Mouse (Mus musculus) heart, embryonic 11.5 days (tissue): Measurements from ENCODE around the gene Arhgef40. TPM values are rescaled to one million over a fixed set of nuclear protein-coding genes. Genes with fewer than 3 reads are reported as not detected.

ENCODE experiments used
- ATAC-seq: fragments of 200-750 bp; cut with Nextera tagmentation; replicated peaks from 2 replicates; pipeline ENCODE4 v1.8.0; 2017; ENCODE audit warnings: moderate library complexity; ENCODE audit not compliant: insufficient number of reproducible peaks, low FRiP score, low TSS enrichment
- H3K27ac ChIP-seq: fragments of 300-500 bp; sonication (generic); 2 replicates; pipeline ENCODE4 v1.5.1; 2014; ENCODE audit warnings: mild to moderate bottlenecking, low read depth, low read length
- H3K27me3 ChIP-seq: fragments of 300-500 bp; sonication (generic); 2 replicates; pipeline ENCODE4 v1.6.1; 2014; ENCODE audit warnings: mild to moderate bottlenecking, low read length, mixed read lengths; ENCODE audit not compliant: control insufficient read depth, insufficient read depth
- H3K36me3 ChIP-seq: fragments of 300-500 bp; sonication (generic); 2 replicates; pipeline ENCODE4 v1.6.1; 2014; ENCODE audit warnings: mild to moderate bottlenecking, low read length, moderate library complexity, mixed read lengths; ENCODE audit not compliant: control insufficient read depth, insufficient read depth
- H3K4me1 ChIP-seq: fragments of 300-500 bp; sonication (generic); 2 replicates; pipeline ENCODE4 v1.6.1; 2014; ENCODE audit warnings: low read length; ENCODE audit not compliant: control insufficient read depth, insufficient read depth
- H3K4me2 ChIP-seq: fragments of 300-500 bp; sonication (generic); 2 replicates; pipeline ENCODE4 v1.6.1; 2014; ENCODE audit warnings: mild to moderate bottlenecking, moderate library complexity
- H3K4me3 ChIP-seq: fragments of 300-500 bp; sonication (generic); 2 replicates; pipeline ENCODE4 v1.5.1; 2014; ENCODE audit warnings: low read depth, low read length
- H3K9ac ChIP-seq: fragments of 300-500 bp; sonication (generic); 2 replicates; pipeline ENCODE4 v1.6.1; 2014; ENCODE audit warnings: mild to moderate bottlenecking, low read depth, low read length, moderate library complexity
- H3K9me3 ChIP-seq: fragments of 300-500 bp; sonication (generic); replicated peaks from 2 replicates; pipeline ENCODE4 v1.6.1; 2016; ENCODE audit warnings: low read length; ENCODE audit not compliant: control insufficient read depth
- WGBS: fragments of 180-500 bp; shearing (Covaris S2); extraction: QIAGEN DNeasy Blood & Tissue Kit; methylation state at CpG from one replicate; pipeline ENCODE4 v1.1.7; 2014; ENCODE audit not compliant: insufficient replicate concordance; 5-methylcytosine and 5-hydroxymethylcytosine counted together
- polyA plus RNA-seq: library from polyadenylated mRNA; unstranded; fragments of >200 nt; fragmentation: Nextera tagmentation; extraction: Ambion mirVana; gene quantifications from 2 replicates; pipeline ENCODE4 v1.2.1, GENCODE M21; 2014

The Arhgef40 gene
- polyA plus RNA-seq, 1 experiment from 2014 or later = 58.3 TPM

DNA sequence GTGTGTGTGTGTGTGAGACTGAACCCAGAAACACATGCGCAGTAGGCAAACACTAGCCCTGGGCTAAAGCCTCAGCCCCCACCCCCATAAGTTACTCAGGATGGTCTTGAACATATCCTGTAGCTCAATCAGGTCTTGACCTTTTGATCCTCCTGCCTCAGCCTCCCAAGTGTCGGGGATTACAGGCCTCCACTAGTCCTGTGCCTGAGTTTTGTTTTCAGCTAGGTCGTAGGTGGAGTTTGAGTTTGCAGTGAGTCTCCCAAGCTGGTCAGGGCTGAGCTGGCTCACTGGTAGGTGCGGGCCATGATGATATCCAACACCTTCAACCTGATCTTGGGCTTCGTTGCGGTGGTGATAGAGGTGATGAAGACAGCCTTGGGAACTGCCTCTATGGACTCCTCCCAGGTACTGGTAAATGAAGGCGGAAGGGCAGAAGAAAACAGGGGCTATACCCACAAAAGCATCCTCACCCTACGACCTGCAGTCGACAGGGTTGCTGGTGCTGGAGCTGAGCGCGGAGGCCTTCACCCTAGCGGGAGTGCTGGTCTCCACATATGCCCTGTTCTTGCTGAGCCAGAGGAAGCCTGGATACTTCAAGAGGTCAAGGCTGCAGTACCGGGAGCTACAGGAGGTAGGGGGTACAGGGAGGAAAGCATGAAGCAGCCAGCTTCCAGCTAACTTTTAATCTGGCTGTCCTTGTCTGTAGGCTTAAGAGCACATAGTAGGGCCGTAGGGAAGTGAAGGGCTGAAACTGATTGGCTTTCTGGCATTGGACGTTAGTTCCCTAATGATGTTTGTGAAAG, 33.9 kb downstream of the Arhgef40 start:
- 89% methylated on average over 15 of the region's 15 CpGs for WGBS
- H3K4me2 ChIP-seq = peak overlapping the region; percentile 86
- peaks cover 37% of the 10 kb centered on the region for H3K4me1 ChIP-seq
- no peaks in the 10 kb centered on the region for H3K9me3 ChIP-seq
- H3K4me3 ChIP-seq = peak overlapping the region; percentile 63; the same call in 1 of the 2 replicates
- H3K36me3 ChIP-seq = no peaks in the 10 kb centered on the region
- no peaks in the 10 kb centered on the region for H3K27me3 ChIP-seq
- peak overlapping the region; percentile 100 for H3K27ac ChIP-seq
- peak overlapping the region; percentile 98 for H3K9ac ChIP-seq
- no peak for ATAC-seq

DNA sequence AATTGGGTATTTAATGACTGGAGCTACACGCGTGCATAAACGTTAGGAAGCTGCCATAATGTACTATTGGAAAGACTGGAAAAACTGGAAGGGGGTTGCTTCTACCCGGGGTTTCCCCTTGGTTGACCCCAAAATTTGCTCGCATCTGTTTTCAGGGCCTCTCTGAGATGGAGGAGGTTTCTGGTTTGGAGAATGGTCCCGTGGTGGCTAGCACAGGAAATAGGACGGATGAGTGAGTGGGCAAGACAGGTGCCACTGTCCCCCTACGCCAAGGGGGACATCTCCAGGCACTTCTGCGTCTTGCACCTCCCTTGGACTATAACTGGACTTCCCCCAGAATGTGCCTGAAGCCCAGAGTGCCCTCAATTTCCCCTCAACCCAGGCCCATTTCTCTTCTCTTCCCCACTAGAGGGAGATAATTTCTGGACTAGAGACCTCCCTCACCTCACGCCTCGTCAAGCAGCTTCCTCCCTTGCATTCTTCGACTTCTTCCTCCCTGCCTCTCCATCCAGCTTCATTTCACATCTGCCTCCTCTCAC, 34.6 kb downstream of the Arhgef40 start:
- Histone ChIP-seq H3K9me3 (no peaks in the 10 kb centered on the region), H3K4me3 (peak overlapping the region; percentile 63), H3K4me2 (peak overlapping the region; percentile 86), H3K27ac (peak overlapping the region; percentile 100), H3K4me1 (peaks cover 37% of the 10 kb centered on the region), H3K27me3 (no peaks in the 10 kb centered on the region), H3K9ac (peak overlapping the region; percentile 98), H3K36me3 (no peaks in the 10 kb centered on the region)
- 38% methylated on average over 12 of the region's 12 CpGs for WGBS
- peak; percentile 2 for ATAC-seq

DNA sequence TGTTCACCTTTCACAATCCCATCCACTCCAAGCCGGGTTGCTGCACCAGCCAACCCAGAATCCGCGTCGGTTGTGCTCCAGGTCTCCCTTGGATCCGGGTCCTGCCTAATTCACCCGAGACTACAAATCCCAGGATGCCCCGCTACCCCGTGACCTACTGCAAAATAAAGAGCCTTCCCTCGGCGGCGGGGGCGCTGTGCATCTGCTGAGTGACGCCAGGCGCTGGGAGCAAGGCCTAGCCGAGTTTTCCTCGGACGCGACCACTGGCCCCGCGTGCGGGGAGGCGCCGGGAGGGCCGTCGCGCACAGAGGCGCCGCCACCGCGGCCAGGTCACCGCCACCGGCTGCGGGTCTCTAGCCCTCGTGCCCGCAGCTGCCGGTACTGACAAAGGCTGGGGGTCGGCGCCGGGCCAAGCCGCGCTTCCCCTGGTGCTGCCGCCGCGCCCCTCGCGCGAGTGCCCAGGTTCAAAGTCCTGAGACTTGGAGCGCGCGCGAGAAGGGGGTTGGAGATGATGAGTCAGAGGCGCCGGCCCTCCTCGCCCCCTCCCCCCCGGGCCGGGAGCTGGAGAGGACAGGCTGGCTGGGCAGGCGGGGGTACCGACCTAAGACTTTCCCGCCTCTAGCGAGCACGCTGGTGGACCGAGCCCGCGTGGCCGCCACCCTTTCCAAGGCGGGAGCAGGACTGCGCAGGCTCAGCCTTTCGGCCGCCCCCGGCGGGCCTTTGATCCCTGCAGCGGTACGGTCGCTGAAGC, 35.2 kb downstream of the Arhgef40 start:
- H3K9ac ChIP-seq = peak overlapping the region; percentile 98
- H3K9me3 ChIP-seq = no peaks in the 10 kb centered on the region
- H3K27ac ChIP-seq = peak overlapping the region; percentile 100
- peak overlapping the region; percentile 63 for H3K4me3 ChIP-seq
- peak; percentile 87 for ATAC-seq
- H3K4me1 ChIP-seq = peaks cover 37% of the 10 kb centered on the region
- no peaks in the 10 kb centered on the region for H3K36me3 ChIP-seq
- no peaks in the 10 kb centered on the region for H3K27me3 ChIP-seq
- under 1% methylated on average over 74 of the region's 74 CpGs for WGBS
- peak overlapping the region; percentile 86 for H3K4me2 ChIP-seq

DNA sequence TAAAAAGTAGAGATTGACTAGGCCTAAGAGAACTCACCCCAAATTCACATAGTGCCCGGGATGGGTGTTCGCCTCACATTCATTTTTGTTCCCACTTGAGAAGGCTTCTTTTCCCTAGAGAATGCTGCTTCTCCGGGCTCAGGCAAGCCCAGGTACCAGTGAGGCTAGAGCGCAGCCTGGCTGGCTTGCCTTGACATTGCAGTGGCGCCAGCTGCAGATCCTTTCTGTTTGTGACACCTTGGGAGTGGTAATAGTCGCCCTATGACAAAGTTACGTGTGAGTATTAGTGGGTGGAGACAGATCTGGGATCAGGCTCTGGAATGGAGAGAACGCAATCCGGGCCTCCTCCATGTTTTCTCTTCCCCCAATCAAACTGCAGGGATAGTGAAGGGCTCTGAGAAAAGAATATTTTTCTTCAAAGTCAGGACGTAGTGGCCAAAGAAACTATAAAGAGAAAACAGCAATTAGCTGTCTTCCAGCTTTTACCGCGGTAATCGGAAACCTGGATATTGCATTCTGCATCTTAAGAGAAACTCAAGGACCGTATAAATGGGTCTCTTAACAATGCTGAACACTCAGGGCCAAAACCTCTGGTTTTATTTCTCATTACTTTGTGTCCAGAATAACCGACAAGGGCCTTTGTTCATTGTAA, 36.1 kb downstream of the Arhgef40 start, which contains the start of gene Zfp219:
Gene Zfp219 (minus strand): TSS at position 248 of the 652 bp plus-strand sequence.
- Histone ChIP-seq H3K27ac (peak within 1 kb of the TSS; percentile 100), H3K4me3 (peak within 1 kb of the TSS; percentile 63), H3K4me1 (peaks cover 31% of the 10 kb centered on the region), H3K36me3 (no peaks in the 10 kb centered on the region), H3K4me2 (peak within 1 kb of the TSS; percentile 86), H3K9ac (peak within 1 kb of the TSS; percentile 98), H3K9me3 (no peaks in the 10 kb centered on the region), H3K27me3 (no peaks in the 10 kb centered on the region)
- WGBS = 11% methylated on average over 15 of the region's 15 CpGs
- ATAC-seq = peak; percentile 61

DNA sequence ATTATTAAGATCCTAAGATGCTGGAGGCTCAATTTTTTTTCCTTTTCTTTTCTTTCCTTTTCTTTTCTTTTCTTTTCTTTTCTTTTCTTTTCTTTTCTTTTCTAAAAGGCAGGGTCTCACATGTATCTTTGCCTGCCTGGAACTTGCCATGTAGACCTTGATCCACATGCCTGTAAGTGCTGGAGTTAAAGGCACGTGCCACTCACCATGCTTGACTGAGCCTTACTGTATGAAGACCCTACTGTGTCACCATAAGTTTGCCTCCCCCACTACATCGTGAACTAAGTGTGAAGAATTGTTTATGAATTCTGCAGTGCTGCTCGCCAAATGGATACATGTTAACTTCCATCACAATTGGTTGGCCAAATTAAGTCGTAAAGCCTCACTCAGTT, 36.6 kb downstream of the Arhgef40 start:
- Histone ChIP-seq H3K9me3 (no peaks in the 10 kb centered on the region), H3K4me3 (peak overlapping the region; percentile 63; the same call in 1 of the 2 replicates), H3K4me1 (peaks cover 26% of the 10 kb centered on the region), H3K4me2 (peak overlapping the region; percentile 86), H3K9ac (peak overlapping the region; percentile 98; the same call in 1 of the 2 replicates), H3K36me3 (no peaks in the 10 kb centered on the region), H3K27ac (peak overlapping the region; percentile 100), H3K27me3 (no peaks in the 10 kb centered on the region)
- 71% methylated on average over 4 of the region's 4 CpGs for WGBS
- no peak for ATAC-seq

DNA sequence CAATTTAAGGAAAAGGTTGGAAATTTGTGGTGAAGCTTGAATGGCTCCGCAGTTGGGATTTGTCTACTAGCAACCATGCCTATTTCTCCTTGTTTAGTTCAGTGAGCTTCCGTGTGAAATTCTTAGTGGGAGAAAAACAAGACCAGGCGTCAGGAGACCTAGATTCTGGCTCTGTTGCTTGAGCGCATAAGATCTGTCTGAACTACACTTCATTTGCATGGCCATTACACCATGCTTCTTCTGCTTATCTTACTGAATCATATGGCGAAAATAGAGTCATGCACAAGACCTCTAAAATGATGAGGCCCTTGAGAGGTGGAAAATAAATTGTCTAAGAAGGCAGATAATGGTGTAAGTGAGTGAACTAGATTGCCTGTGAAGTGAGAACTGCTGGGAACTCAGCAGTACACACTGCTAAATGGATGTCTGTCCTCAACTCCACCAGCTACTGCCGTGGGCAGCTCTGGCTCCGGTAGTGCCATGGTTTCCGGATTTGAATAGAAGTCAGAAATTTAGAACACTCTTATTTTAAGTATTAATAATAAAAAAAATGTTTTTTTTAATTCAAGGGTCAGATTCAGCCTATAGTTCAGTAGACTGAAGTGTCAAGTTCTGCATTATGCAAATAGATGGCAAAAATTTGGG, 37.2 kb downstream of the Arhgef40 start:
- H3K4me2 ChIP-seq = peak overlapping the region; percentile 86
- peak overlapping the region; percentile 100; the same call in 1 of the 2 replicates for H3K27ac ChIP-seq
- WGBS = 86% methylated on average over 8 of the region's 8 CpGs

DNA sequence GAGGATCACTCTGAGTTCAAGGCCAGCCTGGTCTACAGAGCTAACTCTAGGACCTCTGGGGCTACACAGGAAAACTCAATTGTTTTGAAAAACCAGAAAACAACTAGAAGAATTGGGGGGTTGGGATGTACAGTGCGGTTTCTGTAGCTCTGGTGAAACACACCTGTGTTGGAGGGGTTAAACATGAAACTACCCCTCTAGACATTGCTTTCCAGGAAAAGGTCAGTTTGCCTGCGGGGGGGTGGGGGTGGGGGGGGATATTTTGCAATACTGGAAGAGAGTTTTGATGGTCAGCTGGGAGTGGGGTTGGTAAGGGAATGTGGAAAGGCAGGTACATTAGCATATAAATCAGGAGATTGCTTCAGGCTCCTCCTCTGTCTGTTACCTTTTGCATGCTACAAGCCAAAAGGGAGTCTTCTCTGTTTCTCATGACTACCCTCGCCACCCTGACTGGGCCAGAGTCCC, 37.8 kb downstream of the Arhgef40 start:
- H3K4me1 ChIP-seq = peaks cover 19% of the 10 kb centered on the region
- H3K9ac ChIP-seq = no peak overlapping the region
- H3K9me3 ChIP-seq = no peaks in the 10 kb centered on the region
- peak overlapping the region; percentile 26 for H3K4me3 ChIP-seq
- H3K27ac ChIP-seq = peak overlapping the region; percentile 43
- H3K36me3 ChIP-seq = no peaks in the 10 kb centered on the region
- WGBS = 56% methylated on average over 3 of the region's 3 CpGs
- ATAC-seq = no peak
- H3K27me3 ChIP-seq = no peaks in the 10 kb centered on the region
- peak overlapping the region; percentile 66 for H3K4me2 ChIP-seq

More for the DNA sequence above, 37.2 kb downstream of the Arhgef40 start:
- Histone ChIP-seq H3K36me3 (no peaks in the 10 kb centered on the region), H3K27me3 (no peaks in the 10 kb centered on the region), H3K9me3 (no peaks in the 10 kb centered on the region), H3K4me3 (no peak overlapping the region), H3K4me1 (peaks cover 20% of the 10 kb centered on the region), H3K9ac (no peak overlapping the region)
- ATAC-seq = no peak
